Mouse (Mus musculus) cerebellum, adult 2 months (tissue): Measurements from ENCODE around the gene Ecm2.

ENCODE experiments used
- CTCF ChIP-seq: fragments of 200-500 bp; IDR thresholded peaks from 2 replicates; pipeline ENCODE4 v1.5.1; 2011; ENCODE audit warnings: low read depth, mild to moderate bottlenecking, control low read depth, low read length, moderate library complexity, borderline replicate concordance; ENCODE audit not compliant: insufficient read depth
- POLR2A ChIP-seq: fragments of 200-500 bp; IDR thresholded peaks from 2 replicates; pipeline ENCODE4 v1.6.1; 2011; ENCODE audit warnings: low read length, control low read depth, borderline replicate concordance; ENCODE audit not compliant: insufficient read depth

DNA sequence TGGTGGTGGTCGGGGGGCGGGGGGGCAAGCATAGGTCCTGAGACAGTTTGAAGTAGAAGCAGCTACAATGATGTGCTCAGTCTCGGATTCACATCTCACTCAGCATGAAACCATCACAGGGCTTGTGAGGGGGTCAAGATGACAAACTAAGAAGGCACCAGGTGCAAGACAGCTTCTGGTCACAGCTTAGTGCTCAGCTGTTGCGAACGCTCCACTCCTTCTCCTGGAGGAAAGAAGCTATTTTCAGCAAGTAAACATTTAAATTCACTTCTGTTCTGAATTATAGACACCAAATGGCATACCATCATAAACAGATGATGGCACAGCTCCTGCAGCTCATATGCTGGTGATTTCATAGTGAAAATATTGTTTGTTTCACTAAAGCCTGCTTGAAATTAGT lies 19.2 kb upstream of the Ecm2 start:
- no peak for TF ChIP-seq CTCF
- TF ChIP-seq POLR2A: no peak
